Mouse (Mus musculus) gastrocnemius, adult 2 months (tissue): ENCODE data around the gene Hspb9. TPM values are rescaled to one million over a fixed set of nuclear protein-coding genes. Genes with fewer than 3 reads are reported as not detected.

Experiments used
- DNase-seq: peaks from one replicate; pipeline ENCODE4 v3.0.0; 2022
- H3K27ac ChIP-seq: fragments of 200-600 bp; 2 replicates; pipeline ENCODE4 v1.8.1; 2022; ENCODE audit warnings: mild to moderate bottlenecking
- H3K4me3 ChIP-seq: fragments of 200-600 bp; 2 replicates; pipeline ENCODE4 v1.8.1; 2022; ENCODE audit warnings: mild to moderate bottlenecking, moderate library complexity
- CTCF ChIP-seq: fragments of 200-600 bp; IDR thresholded peaks from 2 replicates; pipeline ENCODE4 v1.8.1; 2022; ENCODE audit warnings: antibody characterized with exemption, mild to moderate bottlenecking, moderate library complexity
- intact Hi-C: fragments of 180-260 bp; cut with DNase I; formaldehyde crosslinking; loops from one replicate; pipeline ENCODE4 v1.15.1; 2025
- total RNA-seq, 2 experiments: library from RNA; stranded (reverse); gene quantifications; 2 replicates each; pipeline ENCODE4 v1.2.3; 2021

The Hspb9 gene
- total RNA-seq, 2 experiments from 2014 or later = not detected

GRCm38 (mm10) chr11:100722493-100723028 lies 8.9 kb downstream of the Hspb9 start:
- Histone ChIP-seq H3K4me3 (no peak overlapping the region), H3K27ac (peak overlapping the region; percentile 81)
- no peak for TF ChIP-seq CTCF
- no peak for DNase-seq
- intact Hi-C loops = loop anchor here (5.0 kb wide), 1 partner anchor 235 kb away; no protein-coding TSS in a partner anchor

GRCm38 (mm10) chr11:100724919-100725512 lies 11.4 kb downstream of the Hspb9 start:
- no peak for TF ChIP-seq CTCF
- Histone ChIP-seq H3K27ac (peak overlapping the region; percentile 84), H3K4me3 (peak overlapping the region; percentile 7; the same call in 1 of the 2 replicates)
- DNase-seq = no peak
- intact Hi-C loops = loop anchor here (5.0 kb wide), 1 partner anchor 232 kb away; no protein-coding TSS in a partner anchor

- H3K27ac ChIP-seq = peak overlapping the region; percentile 85
- DNase-seq = no peak
- intact Hi-C loops = no loop called here
- no peak overlapping the region for H3K4me3 ChIP-seq
- no peak for TF ChIP-seq CTCF
These were observed 13.6 kb downstream of the Hspb9 start for GRCm38 (mm10) chr11:100727201-100727600.

- Histone ChIP-seq H3K4me3 (no peak overlapping the region), H3K27ac (peak overlapping the region; percentile 85)
- intact Hi-C loops = no loop called here
- TF ChIP-seq CTCF = no peak
- DNase-seq = peak; percentile 69
These were observed 15.0 kb downstream of the Hspb9 start for GRCm38 (mm10) chr11:100728601-100729000.

- TF ChIP-seq CTCF = no peak
- intact Hi-C loops = no loop called here
- Histone ChIP-seq H3K4me3 (no peak overlapping the region; the same call in 1 of the 2 replicates), H3K27ac (peak overlapping the region; percentile 85)
- DNase-seq = no peak
These were observed 16.3 kb downstream of the Hspb9 start for GRCm38 (mm10) chr11:100729976-100730375.

- TF ChIP-seq CTCF = no peak
- intact Hi-C loops = no loop called here
- peak overlapping the region; percentile 28; the same call in 1 of the 2 replicates for H3K4me3 ChIP-seq
- DNase-seq = no peak
- H3K27ac ChIP-seq = peak overlapping the region; percentile 85
These were observed 17.0 kb downstream of the Hspb9 start for GRCm38 (mm10) chr11:100730477-100731205.

GRCm38 (mm10) chr11:100735134-100735865 lies 21.6 kb downstream of the Hspb9 start:
- DNase-seq = no peak
- Histone ChIP-seq H3K4me3 (peak overlapping the region; percentile 92), H3K27ac (peak overlapping the region; percentile 95)
- no peak for TF ChIP-seq CTCF
- intact Hi-C loops = no loop called here

- intact Hi-C loops = no loop called here
- no peak for DNase-seq
- TF ChIP-seq CTCF = no peak
- H3K4me3 ChIP-seq = peak overlapping the region; percentile 92
- H3K27ac ChIP-seq = peak overlapping the region; percentile 95
These were observed 22.5 kb downstream of the Hspb9 start for GRCm38 (mm10) chr11:100735954-100736745.

GRCm38 (mm10) chr11:100736746-100737080 lies 23.1 kb downstream of the Hspb9 start:
- TF ChIP-seq CTCF = no peak
- no peak for DNase-seq
- Histone ChIP-seq H3K27ac (peak overlapping the region; percentile 95), H3K4me3 (peak overlapping the region; percentile 92)
- intact Hi-C loops = no loop called here

- no peak for TF ChIP-seq CTCF
- no peak for DNase-seq
- peak overlapping the region; percentile 95 for H3K27ac ChIP-seq
- H3K4me3 ChIP-seq = peak overlapping the region; percentile 92
- intact Hi-C loops = no loop called here
These were observed 23.6 kb downstream of the Hspb9 start for GRCm38 (mm10) chr11:100737105-100737733.

- Histone ChIP-seq H3K27ac (peak within 1 kb of the TSS; percentile 95), H3K4me3 (peak within 1 kb of the TSS; percentile 92)
- TF ChIP-seq CTCF = no peak
- DNase-seq = peak; percentile 99
- intact Hi-C loops = no loop called here
These were observed 24.5 kb downstream of the Hspb9 start, which contains the start of gene Rab5c for GRCm38 (mm10) chr11:100738066-100738604. Gene Rab5c, minus strand, starts transcription at chr11:100738215.
